Mouse (Mus musculus): ENCODE results near the gene Eprs.

GRCm38 (mm10) chr1:185460096-185460495 lies 97.3 kb downstream of the Eprs start:
- TF ChIP-seq MYOD1 (IDR thresholded peaks at IDR 0.05; ENCODE audit: control insufficient read depth, insufficient read length, low read depth), result no peak
- TF ChIP-seq CTCF (IDR thresholded peaks at IDR 0.05; ENCODE audit: control insufficient read depth, insufficient read depth, insufficient read length), result no peak
